In genomic region chr3:50689375-50689774, GRCm38 (mm10) we compare ENCODE assay signal across 19 mouse cellular contexts.
"Had no signal": no experiment of that assay in that cellular context is flagged by ENCODE, and none has a peak within 500 bp of the region (broad histone marks: within the 10 kb centered on the region; RNA-seq: fewer than 3 reads in every experiment).

No protein-coding gene starts in this region.

- H3K27me3 ChIP-seq: limb, embryonic 12.5 days; limb, embryonic 15.5 days; megakaryocyte, embryonic 14.5 days; midbrain, embryonic 15.5 days; neural tube, embryonic 12.5 days had no signal

- DNase-seq: kidney, adult 18-20 months; kidney, postnatal 25 days; left cerebral cortex, postnatal 4 days; liver, postnatal 0 days; lung, embryonic 14.5 days had no signal

- H3K4me3 ChIP-seq: layer of hippocampus, adult 2 months; limb, embryonic 12.5 days; limb, embryonic 15.5 days; megakaryocyte, embryonic 14.5 days; midbrain, embryonic 15.5 days; neural tube, embryonic 12.5 days had no signal

- H3K9ac ChIP-seq: limb, embryonic 12.5 days; limb, embryonic 15.5 days; liver, embryonic 14.5 days; liver, postnatal 0 days; lung, embryonic 14.5 days; midbrain, embryonic 15.5 days; neural tube, embryonic 12.5 days had no signal

- H3K9me3 ChIP-seq: limb, embryonic 12.5 days; limb, embryonic 15.5 days; midbrain, embryonic 15.5 days; neural tube, embryonic 12.5 days had no signal

- H3K27ac ChIP-seq: kidney, postnatal 0 days; layer of hippocampus, adult 2 months; limb, embryonic 12.5 days; limb, embryonic 15.5 days; liver, embryonic 14.5 days; macrophage; midbrain, embryonic 15.5 days; neural tube, embryonic 12.5 days had no signal

- ATAC-seq: inflammation-experienced regulatory T-cells, adult 6 months; intestine, embryonic 16.5 days; liver, postnatal 0 days; lung, postnatal 0 days; midbrain, embryonic 15.5 days had no signal

- H3K4me2 ChIP-seq: limb, embryonic 12.5 days; limb, embryonic 15.5 days; liver, embryonic 11.5 days; lung, embryonic 14.5 days; midbrain, embryonic 11.5 days; midbrain, embryonic 15.5 days; neural tube, embryonic 12.5 days had no signal

- H3K36me3 ChIP-seq: limb, embryonic 12.5 days; limb, embryonic 15.5 days; midbrain, embryonic 15.5 days; neural tube, embryonic 12.5 days had no signal

- H3K4me1 ChIP-seq: limb, embryonic 12.5 days; limb, embryonic 15.5 days; megakaryocyte, embryonic 14.5 days; neural tube, embryonic 12.5 days had no signal
